Comparison of ENCODE assay signal across 19 mouse cellular contexts in the genomic region with DNA sequence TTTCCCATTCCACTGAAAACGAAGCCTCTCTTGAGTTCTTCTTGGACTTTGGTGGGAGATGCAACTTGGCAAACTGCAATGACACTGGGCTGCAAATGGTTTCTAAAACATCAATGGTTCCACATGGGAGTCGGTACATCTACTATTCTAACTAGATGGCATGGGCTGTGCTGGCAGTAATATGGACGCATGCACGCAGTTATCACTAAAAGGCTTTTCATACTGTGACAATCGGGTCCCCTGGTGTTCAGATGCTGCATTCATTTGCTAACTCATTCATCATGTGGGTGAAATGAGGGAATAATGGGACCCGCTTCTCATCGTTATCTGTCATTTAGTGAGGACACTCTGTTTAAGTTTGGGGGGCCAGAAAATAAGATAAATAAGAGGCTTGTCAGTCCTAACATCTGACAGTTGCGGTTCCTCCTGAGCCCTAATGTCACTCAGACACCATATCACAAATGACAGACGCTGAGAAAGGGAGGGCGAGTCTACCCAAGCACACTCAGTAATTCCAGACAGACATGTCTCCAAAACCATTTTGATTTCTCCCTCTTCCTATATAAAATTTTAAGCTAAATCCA.
DNase-seq lines count a peak whose midpoint lies in the region; ATAC-seq and TF ChIP-seq lines count a peak whose summit lies in the region.
"Had no signal": no experiment of that assay in that cellular context is flagged by ENCODE, and none has a peak within 500 bp of the region (broad histone marks: within the 10 kb centered on the region; RNA-seq: fewer than 3 reads in every experiment).

No protein-coding gene starts in this region.

- no peaks in the 10 kb centered on the region for H3K27me3 ChIP-seq in hindbrain, embryonic 11.5 days (ENCODE audit: control insufficient read depth, insufficient read depth, low read length)
- no peaks in the 10 kb centered on the region for H3K27me3 ChIP-seq in hindbrain, embryonic 14.5 days (ENCODE audit: control insufficient read depth, insufficient read depth, low read length)
- H3K27me3 ChIP-seq in midbrain, postnatal 0 days (ENCODE audit: insufficient read depth, low read length): no peaks in the 10 kb centered on the region
- H3K27me3 ChIP-seq in midbrain, embryonic 15.5 days (replicated peaks): no peaks in the 10 kb centered on the region
- no peaks in the 10 kb centered on the region for H3K27me3 ChIP-seq in neural tube, embryonic 15.5 days (replicated peaks)
- H3K27me3 ChIP-seq: embryonic facial prominence, embryonic 12.5 days; liver, embryonic 13.5 days; megakaryocyte, embryonic 14.5 days had no signal

- ATAC-seq in hindbrain, embryonic 11.5 days (ENCODE audit: low FRiP score): peak; percentile 65; the same call in 1 of the 2 replicates
- no peak for ATAC-seq in hindbrain, embryonic 14.5 days (ENCODE audit: low FRiP score)
- no peak for ATAC-seq in midbrain, postnatal 0 days (ENCODE audit: low FRiP score)
- ATAC-seq in midbrain, embryonic 15.5 days (replicated peaks): no peak
- no peak for ATAC-seq in neural tube, embryonic 15.5 days (ENCODE audit: low FRiP score)
- ATAC-seq: intestine, embryonic 16.5 days had no signal

- TF ChIP-seq CTCF in midbrain, postnatal 0 days (IDR thresholded peaks at IDR 0.05): peak; percentile 12; the same call in 1 of the 2 replicates

- H3K4me3 ChIP-seq in hindbrain, embryonic 11.5 days (ENCODE audit: low read depth, low read length): no peak overlapping the region
- no peak overlapping the region for H3K4me3 ChIP-seq in hindbrain, embryonic 14.5 days (replicated peaks; ENCODE audit: low read length)
- H3K4me3 ChIP-seq in midbrain, postnatal 0 days (ENCODE audit: low read depth, low read length): no peak overlapping the region
- no peak overlapping the region for H3K4me3 ChIP-seq in midbrain, embryonic 15.5 days
- no peak overlapping the region for H3K4me3 ChIP-seq in neural tube, embryonic 15.5 days (replicated peaks)
- H3K4me3 ChIP-seq: embryonic facial prominence, embryonic 12.5 days; liver, embryonic 13.5 days; megakaryocyte, embryonic 14.5 days had no signal

- H3K27ac ChIP-seq in hindbrain, embryonic 11.5 days (ENCODE audit: low read depth, low read length): no peak overlapping the region
- no peak overlapping the region for H3K27ac ChIP-seq in hindbrain, embryonic 14.5 days
- no peak overlapping the region for H3K27ac ChIP-seq in midbrain, postnatal 0 days (ENCODE audit: low read depth, low read length)
- H3K27ac ChIP-seq in midbrain, embryonic 15.5 days: no peak overlapping the region
- no peak overlapping the region for H3K27ac ChIP-seq in neural tube, embryonic 15.5 days (replicated peaks)
- H3K27ac ChIP-seq: embryonic facial prominence, embryonic 12.5 days; liver, embryonic 13.5 days had no signal

- DNase-seq in cerebellum, postnatal 10 days: peak; percentile 53 to 61
- no peak for DNase-seq in cerebellum, adult 9-11 months
- DNase-seq in hindbrain, embryonic 11.5 days (ENCODE audit: low spot score): peak; percentile 12
- no peak for DNase-seq in hindbrain, embryonic 14.5 days (ENCODE audit: low spot score)
- DNase-seq in midbrain, postnatal 0 days (ENCODE audit: low spot score): peak; percentile 23
- no peak for DNase-seq in thymus, postnatal 36 days
- DNase-seq: adrenal gland, postnatal 14 days; cerebellum, adult 9-10 months; kidney, adult 9 months; kidney, postnatal 25 days; liver, embryonic 13.5 days; lung, embryonic 14.5 days; thymus, adult 18-20 months; thymus, postnatal 4 days had no signal

- no peaks in the 10 kb centered on the region for H3K36me3 ChIP-seq in hindbrain, embryonic 11.5 days (ENCODE audit: control insufficient read depth, insufficient read depth, low read length)
- H3K36me3 ChIP-seq in hindbrain, embryonic 14.5 days (replicated peaks; ENCODE audit: control insufficient read depth, insufficient read depth): no peaks in the 10 kb centered on the region
- H3K36me3 ChIP-seq in midbrain, postnatal 0 days (ENCODE audit: insufficient read depth, low read length): no peaks in the 10 kb centered on the region
- no peaks in the 10 kb centered on the region for H3K36me3 ChIP-seq in midbrain, embryonic 15.5 days (replicated peaks)
- H3K36me3 ChIP-seq in neural tube, embryonic 15.5 days: no peaks in the 10 kb centered on the region
- H3K36me3 ChIP-seq: embryonic facial prominence, embryonic 12.5 days; liver, embryonic 13.5 days had no signal

- no peaks in the 10 kb centered on the region for H3K4me1 ChIP-seq in hindbrain, embryonic 11.5 days (replicated peaks; ENCODE audit: control insufficient read depth, insufficient read depth, low read length)
- H3K4me1 ChIP-seq in hindbrain, embryonic 14.5 days (replicated peaks; ENCODE audit: control insufficient read depth, insufficient read depth, low read length): no peaks in the 10 kb centered on the region
- H3K4me1 ChIP-seq in midbrain, postnatal 0 days (ENCODE audit: insufficient read depth, low read length): no peaks in the 10 kb centered on the region
- H3K4me1 ChIP-seq in midbrain, embryonic 15.5 days: 0 out of 2 replicates have a peak, but pooled peaks cover 2% of the 10 kb centered on the region
- no peaks in the 10 kb centered on the region for H3K4me1 ChIP-seq in neural tube, embryonic 15.5 days
- H3K4me1 ChIP-seq: embryonic facial prominence, embryonic 12.5 days; liver, embryonic 13.5 days; megakaryocyte, embryonic 14.5 days had no signal

- 65% methylated on average over 10 of the region's 10 CpGs for WGBS in hindbrain, embryonic 11.5 days
- WGBS in hindbrain, embryonic 14.5 days: 41% methylated on average over 10 of the region's 10 CpGs
- 58% methylated on average over 10 of the region's 10 CpGs for WGBS in midbrain, postnatal 0 days
- 61% methylated on average over 10 of the region's 10 CpGs for WGBS in midbrain, embryonic 15.5 days
- WGBS in neural tube, embryonic 15.5 days: 55% methylated on average over 10 of the region's 10 CpGs

- H3K9ac ChIP-seq in hindbrain, embryonic 11.5 days (ENCODE audit: low read depth, low read length): no peak overlapping the region
- no peak overlapping the region for H3K9ac ChIP-seq in hindbrain, embryonic 14.5 days
- H3K9ac ChIP-seq in midbrain, postnatal 0 days (replicated peaks; ENCODE audit: low read length, poor library complexity, severe bottlenecking): no peak overlapping the region
- no peak overlapping the region for H3K9ac ChIP-seq in midbrain, embryonic 15.5 days
- no peak overlapping the region for H3K9ac ChIP-seq in neural tube, embryonic 15.5 days (replicated peaks)
- H3K9ac ChIP-seq: embryonic facial prominence, embryonic 12.5 days; liver, embryonic 13.5 days; lung, embryonic 14.5 days had no signal

- no peaks in the 10 kb centered on the region for H3K9me3 ChIP-seq in hindbrain, embryonic 11.5 days (ENCODE audit: control insufficient read depth, low read length)
- no peaks in the 10 kb centered on the region for H3K9me3 ChIP-seq in hindbrain, embryonic 14.5 days (ENCODE audit: control insufficient read depth, low read length)
- no peaks in the 10 kb centered on the region for H3K9me3 ChIP-seq in midbrain, postnatal 0 days (ENCODE audit: low read length)
- no peaks in the 10 kb centered on the region for H3K9me3 ChIP-seq in midbrain, embryonic 15.5 days
- H3K9me3 ChIP-seq in neural tube, embryonic 15.5 days (replicated peaks): no peaks in the 10 kb centered on the region
- H3K9me3 ChIP-seq: embryonic facial prominence, embryonic 12.5 days; liver, embryonic 13.5 days had no signal

- no peak overlapping the region for H3K4me2 ChIP-seq in hindbrain, embryonic 11.5 days (replicated peaks; ENCODE audit: low read depth, low read length)
- no peak overlapping the region for H3K4me2 ChIP-seq in hindbrain, embryonic 14.5 days (replicated peaks)
- no peak overlapping the region for H3K4me2 ChIP-seq in midbrain, postnatal 0 days (ENCODE audit: low read depth, low read length, poor library complexity, severe bottlenecking)
- H3K4me2 ChIP-seq in midbrain, embryonic 15.5 days: no peak overlapping the region
- H3K4me2 ChIP-seq in neural tube, embryonic 15.5 days: no peak overlapping the region
- H3K4me2 ChIP-seq: embryonic facial prominence, embryonic 12.5 days; liver, embryonic 13.5 days; lung, embryonic 14.5 days had no signal

Comparison
In these comparisons a context has a peak if more than half of its experiments do, and no peak if none do; other contexts are left out.
1. DNase-seq: peak in cerebellum, postnatal 10 days (2 of 2), hindbrain, embryonic 11.5 days (single experiment) and midbrain, postnatal 0 days (single experiment); none in cerebellum, adult 9-11 months (single experiment), hindbrain, embryonic 14.5 days (single experiment) and thymus, postnatal 36 days (0 of 2).